Mouse (Mus musculus): ENCODE measurements around the gene Tfb2m. TPM values are rescaled to one million over a fixed set of nuclear protein-coding genes. Genes with fewer than 3 reads are reported as not detected.

The Tfb2m gene
- total RNA-seq, 1 experiment = 18.7 TPM

DNA sequence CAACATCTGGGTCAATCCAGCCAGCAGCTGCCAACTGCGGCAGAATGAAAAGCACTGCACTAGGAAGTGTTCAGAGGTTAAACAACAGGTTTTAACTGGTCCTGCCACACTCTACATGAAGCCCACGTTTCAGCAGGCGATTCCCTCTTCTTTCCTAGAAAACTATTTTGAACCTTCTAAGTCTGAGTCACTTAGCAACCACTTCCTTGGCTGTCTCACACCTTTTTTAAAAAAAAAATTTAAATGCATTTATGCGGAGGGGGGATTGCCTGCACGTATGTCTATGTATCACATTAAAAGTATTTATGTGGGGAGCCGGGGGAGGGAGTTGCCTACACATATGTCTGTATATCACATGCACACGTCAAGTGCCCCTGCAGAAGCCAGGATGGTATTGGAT lies 34.2 kb downstream of the Tfb2m start:
- Histone ChIP-seq H3K9me3 (ENCODE audit: control insufficient read depth, insufficient read depth, low read depth, low read length) (no peaks in the 10 kb centered on the region), H3K27ac (ENCODE audit: insufficient read depth, low read depth, low read length, poor library complexity, severe bottlenecking) (no peak overlapping the region), H3K4me3 (ENCODE audit: insufficient read depth in 1 of 2, low read depth in 1 of 2, low read length in 2 of 2, poor library complexity in 1 of 2, severe bottlenecking in 1 of 2) (no peak overlapping the region), H3K9ac (ENCODE audit: insufficient read depth, low read depth, low read length, poor library complexity, severe bottlenecking) (no peak overlapping the region), H3K4me1 (ENCODE audit: control insufficient read depth in 2 of 2, insufficient read depth in 2 of 2, low read length in 2 of 2, poor library complexity in 1 of 2) (peaks cover 7 to 8% of the 10 kb centered on the region in 2 experiments; a peak in 3 of 4 replicates), H3K36me3 (ENCODE audit: control insufficient read depth, insufficient read depth, low read length, poor library complexity, severe bottlenecking) (peaks cover 2% of the 10 kb centered on the region; the same call in 1 of the 2 replicates)
- in situ Hi-C loops (cut with MboI; ENCODE audit: low sequenced_read_pairs in 2 of 2, unreplicated experiment in 2 of 2) = no loop called here
- DNase-seq (ENCODE audit: low read depth, low spot score) = no peak
- no peak for TF ChIP-seq ZNF384 (IDR thresholded peaks at IDR 0.05; ENCODE audit: low read depth, low read length)
- TF ChIP-seq CHD2 (IDR thresholded peaks at IDR 0.05; ENCODE audit: low read depth, low read length) = no peak
- no peak for TF ChIP-seq ZC3H11A (IDR thresholded peaks at IDR 0.05; ENCODE audit: borderline replicate concordance, low read depth, low read length)
- TF ChIP-seq HCFC1 (IDR thresholded peaks at IDR 0.05; ENCODE audit: borderline replicate concordance, insufficient read depth, low read length) = no peak
- no peak for TF ChIP-seq MAFK (IDR thresholded peaks at IDR 0.05; ENCODE audit: insufficient read depth, low read depth, low read length)

DNA sequence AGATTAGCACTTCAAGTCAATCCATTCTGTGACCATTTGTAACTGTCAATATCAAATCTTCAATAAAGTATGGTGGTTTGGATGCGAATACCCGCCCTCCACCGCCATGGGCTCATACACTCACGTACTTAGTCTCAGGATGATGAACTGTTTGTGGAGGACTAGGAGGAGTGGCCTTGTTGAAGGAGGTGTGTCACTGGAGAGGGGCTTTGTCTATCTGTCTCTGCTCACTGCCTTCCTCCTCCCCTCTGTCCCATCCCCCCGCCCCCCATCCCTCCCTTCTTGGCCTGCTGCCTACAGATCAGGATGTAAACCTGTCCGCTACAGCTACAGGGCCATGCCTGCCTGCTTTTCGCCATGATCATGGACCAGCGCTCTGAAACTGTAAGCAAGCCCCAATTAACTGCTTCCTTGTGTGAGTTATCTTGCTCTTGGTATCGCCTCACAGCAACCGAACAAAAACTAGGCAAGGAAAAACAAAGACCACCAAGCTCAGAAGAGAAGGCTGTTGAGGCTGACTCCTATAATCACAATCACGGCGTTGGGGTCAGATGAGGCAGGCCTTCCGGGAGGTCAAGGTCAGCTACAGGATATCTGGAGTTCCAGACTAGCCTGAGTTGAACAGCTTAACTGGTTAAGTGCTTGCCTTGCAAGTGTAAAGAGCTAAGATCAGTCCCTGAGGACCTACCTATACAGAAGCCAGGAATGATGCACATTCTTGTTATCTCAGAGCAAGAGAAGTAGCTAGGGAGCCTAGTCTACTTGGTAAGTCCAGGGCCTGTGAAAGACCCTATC lies 35.3 kb downstream of the Tfb2m start:
- H3K9me3 ChIP-seq (ENCODE audit: control insufficient read depth, insufficient read depth, low read depth, low read length) = no peaks in the 10 kb centered on the region
- H3K27ac ChIP-seq (ENCODE audit: insufficient read depth, low read depth, low read length, poor library complexity, severe bottlenecking) = no peak overlapping the region; the same call in 1 of the 2 replicates
- peaks cover 2% of the 10 kb centered on the region; the same call in 1 of the 2 replicates for H3K36me3 ChIP-seq (ENCODE audit: control insufficient read depth, insufficient read depth, low read length, poor library complexity, severe bottlenecking)
- H3K4me3 ChIP-seq (ENCODE audit: insufficient read depth in 1 of 2, low read depth in 1 of 2, low read length in 2 of 2, poor library complexity in 1 of 2, severe bottlenecking in 1 of 2) = no peak overlapping the region
- in situ Hi-C loops (cut with MboI; ENCODE audit: low sequenced_read_pairs in 2 of 2, unreplicated experiment in 2 of 2) = no loop called here
- peaks cover 4 to 8% of the 10 kb centered on the region in 2 experiments; a peak in 2 of 4 replicates for H3K4me1 ChIP-seq (ENCODE audit: control insufficient read depth in 2 of 2, insufficient read depth in 2 of 2, low read length in 2 of 2, poor library complexity in 1 of 2)
- TF ChIP-seq MAFK (IDR thresholded peaks at IDR 0.05; ENCODE audit: insufficient read depth, low read depth, low read length) = no peak
- no peak for TF ChIP-seq CHD2 (IDR thresholded peaks at IDR 0.05; ENCODE audit: low read depth, low read length)
- no peak for TF ChIP-seq ZNF384 (IDR thresholded peaks at IDR 0.05; ENCODE audit: low read depth, low read length)
- no peak for TF ChIP-seq ZC3H11A (IDR thresholded peaks at IDR 0.05; ENCODE audit: borderline replicate concordance, low read depth, low read length)
- no peak for TF ChIP-seq HCFC1 (IDR thresholded peaks at IDR 0.05; ENCODE audit: borderline replicate concordance, insufficient read depth, low read length)
- no peak overlapping the region for H3K9ac ChIP-seq (ENCODE audit: insufficient read depth, low read depth, low read length, poor library complexity, severe bottlenecking)
- no peak for DNase-seq (ENCODE audit: low read depth, low spot score)

DNA sequence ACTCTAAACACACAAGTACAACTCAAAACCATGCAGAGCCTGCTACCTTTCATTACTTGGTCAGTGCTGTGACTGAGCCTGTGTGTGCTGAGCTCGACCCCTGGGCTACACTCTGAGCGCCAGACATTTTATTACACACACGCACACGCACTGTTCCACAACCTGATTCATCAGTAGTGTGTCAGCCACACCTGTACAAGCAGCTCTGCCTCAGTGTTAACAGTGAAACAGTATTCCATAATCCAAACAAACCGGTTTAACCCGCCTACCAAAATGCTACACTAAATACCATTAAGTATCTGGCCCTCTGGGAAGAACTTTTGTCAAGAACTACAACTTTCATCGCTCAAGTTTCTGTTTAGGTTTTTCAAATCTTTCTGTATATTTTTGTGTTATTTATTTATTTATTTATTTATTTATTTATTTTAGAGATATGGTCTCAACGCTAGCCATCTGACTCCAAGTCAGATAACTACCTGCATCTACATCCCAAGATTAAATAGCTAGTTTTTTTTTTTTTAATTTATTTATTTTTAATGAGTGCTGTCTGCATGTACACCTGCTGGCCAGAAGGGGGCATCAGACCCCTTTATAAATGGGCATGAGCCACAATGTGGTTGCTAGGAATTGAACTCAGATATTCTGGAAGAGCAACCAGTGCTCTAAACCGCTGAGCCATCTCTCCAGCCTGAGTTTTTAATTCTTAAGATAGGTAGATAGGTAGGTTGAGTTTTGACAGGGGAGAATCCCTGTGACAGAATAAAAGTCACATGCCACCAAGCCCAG lies 39.3 kb downstream of the Tfb2m start:
- TF ChIP-seq ZC3H11A (IDR thresholded peaks at IDR 0.05; ENCODE audit: borderline replicate concordance, low read depth, low read length) = no peak
- TF ChIP-seq CHD2 (IDR thresholded peaks at IDR 0.05; ENCODE audit: low read depth, low read length) = no peak
- no peak for TF ChIP-seq ZNF384 (IDR thresholded peaks at IDR 0.05; ENCODE audit: low read depth, low read length)
- TF ChIP-seq MAFK (IDR thresholded peaks at IDR 0.05; ENCODE audit: insufficient read depth, low read depth, low read length) = no peak
- no peak for TF ChIP-seq HCFC1 (IDR thresholded peaks at IDR 0.05; ENCODE audit: borderline replicate concordance, insufficient read depth, low read length)
- no peak overlapping the region for H3K9ac ChIP-seq (ENCODE audit: insufficient read depth, low read depth, low read length, poor library complexity, severe bottlenecking)
- peaks cover 1 to 8% of the 10 kb centered on the region in 2 experiments; a peak in 1 of 4 replicates for H3K4me1 ChIP-seq (ENCODE audit: control insufficient read depth in 2 of 2, insufficient read depth in 2 of 2, low read length in 2 of 2, poor library complexity in 1 of 2)
- H3K4me3 ChIP-seq (ENCODE audit: insufficient read depth in 1 of 2, low read depth in 1 of 2, low read length in 2 of 2, poor library complexity in 1 of 2, severe bottlenecking in 1 of 2) = no peak overlapping the region
- H3K36me3 ChIP-seq (ENCODE audit: control insufficient read depth, insufficient read depth, low read length, poor library complexity, severe bottlenecking) = no peaks in the 10 kb centered on the region
- no peak overlapping the region for H3K27ac ChIP-seq (ENCODE audit: insufficient read depth, low read depth, low read length, poor library complexity, severe bottlenecking)
- H3K9me3 ChIP-seq (ENCODE audit: control insufficient read depth, insufficient read depth, low read depth, low read length) = no peaks in the 10 kb centered on the region
- DNase-seq (ENCODE audit: low read depth, low spot score) = peak; percentile 47
- in situ Hi-C loops (cut with MboI; ENCODE audit: low sequenced_read_pairs in 2 of 2, unreplicated experiment in 2 of 2) = no loop called here

DNA sequence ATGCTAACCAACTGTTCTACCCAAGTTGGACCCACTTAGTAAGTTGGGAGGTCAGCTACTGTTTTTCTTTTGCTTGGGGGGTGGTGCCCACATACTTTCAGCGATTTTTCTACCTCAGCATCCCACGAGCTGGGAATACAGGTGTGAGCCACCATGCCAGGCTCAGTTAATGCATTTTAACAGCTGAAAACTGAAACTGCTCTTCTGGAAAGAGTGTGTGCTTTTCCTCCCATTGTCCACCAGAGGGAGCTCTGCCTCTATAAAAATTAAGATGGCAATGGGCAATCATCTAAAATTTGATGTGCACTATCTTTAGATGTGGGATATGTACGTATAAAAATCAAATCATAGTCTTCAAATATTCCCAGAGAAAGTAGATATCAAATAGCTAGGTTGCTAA lies 43.5 kb downstream of the Tfb2m start:
- DNase-seq (ENCODE audit: low read depth, low spot score) = no peak
- TF ChIP-seq ZNF384 (IDR thresholded peaks at IDR 0.05; ENCODE audit: low read depth, low read length) (no peak), ZC3H11A (IDR thresholded peaks at IDR 0.05; ENCODE audit: borderline replicate concordance, low read depth, low read length) (0 out of 2 replicates have a peak, but pooled peaks have one; percentile 5), MAFK (IDR thresholded peaks at IDR 0.05; ENCODE audit: insufficient read depth, low read depth, low read length) (no peak), CHD2 (IDR thresholded peaks at IDR 0.05; ENCODE audit: low read depth, low read length) (no peak)
- in situ Hi-C loops (cut with MboI; ENCODE audit: low sequenced_read_pairs in 2 of 2, unreplicated experiment in 2 of 2) = no loop called here

More for the DNA sequence above, 43.5 kb downstream of the Tfb2m start:
- H3K4me3 ChIP-seq (ENCODE audit: insufficient read depth in 1 of 2, low read depth in 1 of 2, low read length in 2 of 2, poor library complexity in 1 of 2, severe bottlenecking in 1 of 2) = no peak overlapping the region
- no peak overlapping the region for H3K27ac ChIP-seq (ENCODE audit: insufficient read depth, low read depth, low read length, poor library complexity, severe bottlenecking)
- no peaks in the 10 kb centered on the region; a peak in 1 of 4 replicates for H3K4me1 ChIP-seq (ENCODE audit: control insufficient read depth in 2 of 2, insufficient read depth in 2 of 2, low read length in 2 of 2, poor library complexity in 1 of 2)
- peaks cover 3% of the 10 kb centered on the region; the same call in 1 of the 2 replicates for H3K36me3 ChIP-seq (ENCODE audit: control insufficient read depth, insufficient read depth, low read length, poor library complexity, severe bottlenecking)
- no peak overlapping the region for H3K9ac ChIP-seq (ENCODE audit: insufficient read depth, low read depth, low read length, poor library complexity, severe bottlenecking)
- H3K9me3 ChIP-seq (ENCODE audit: control insufficient read depth, insufficient read depth, low read depth, low read length) = no peaks in the 10 kb centered on the region
